Mouse (Mus musculus) ES-E14 (cell line): ENCODE data around the gene Stac. TPM values are rescaled to one million over a fixed set of nuclear protein-coding genes. Genes with fewer than 3 reads are reported as not detected.
A peak's percentile ranks its signal among the peaks of the same experiment; 100 is the strongest.

Experiments used
- DNase-seq: peaks from one replicate; pipeline ENCODE4 v3.0.0-alpha.2; 2013; ENCODE audit warnings: low read depth, low spot score
- H3K27ac ChIP-seq: 2 replicates; pipeline ENCODE4 v1.5.1; 2012; ENCODE audit warnings: low read depth, mild to moderate bottlenecking, low read length, moderate library complexity, mixed read lengths; ENCODE audit not compliant: poor library complexity, insufficient read depth, severe bottlenecking
- H3K36me3 ChIP-seq: 2 replicates; pipeline ENCODE4 v1.6.1; 2012; ENCODE audit warnings: mild to moderate bottlenecking, low read length, moderate library complexity, mixed read lengths; ENCODE audit not compliant: control insufficient read depth, poor library complexity, insufficient read depth, severe bottlenecking
- H3K4me1 ChIP-seq, 2 experiments: fragments of 150-350 bp in 1 of 2; sonication (generic) in 1 of 2; 2 replicates each; pipeline ENCODE4 v1.6.1; 2012; ENCODE audit warnings: low read length in 2 of 2, mild to moderate bottlenecking in 1 of 2, mixed read lengths in 1 of 2; ENCODE audit not compliant: control insufficient read depth in 2 of 2, insufficient read depth in 2 of 2, poor library complexity in 1 of 2
- H3K4me3 ChIP-seq, 2 experiments: fragments of 150-350 bp in 1 of 2; sonication (generic) in 1 of 2; 2 replicates each; pipeline ENCODE4 v1.5.1; 2012; ENCODE audit warnings: low read length in 2 of 2, low read depth in 1 of 2, mild to moderate bottlenecking in 1 of 2, mixed read lengths in 1 of 2; ENCODE audit not compliant: insufficient read depth in 1 of 2, poor library complexity in 1 of 2, severe bottlenecking in 1 of 2
- H3K9ac ChIP-seq: 2 replicates; pipeline ENCODE4 v1.6.1; 2012; ENCODE audit warnings: low read depth, mild to moderate bottlenecking, low read length, mixed read lengths; ENCODE audit not compliant: poor library complexity, insufficient read depth, severe bottlenecking
- H3K9me3 ChIP-seq: fragments of 150-350 bp; sonication (generic); 2 replicates; pipeline ENCODE4 v1.6.1; 2012; ENCODE audit warnings: low read depth, mild to moderate bottlenecking, low read length; ENCODE audit not compliant: control insufficient read depth, insufficient read depth
- CHD2 ChIP-seq: IDR thresholded peaks from 2 replicates; pipeline ENCODE4 v1.6.1; 2014; ENCODE audit warnings: mild to moderate bottlenecking, low read depth, low read length, inconsistent platforms
- HCFC1 ChIP-seq: IDR thresholded peaks from 2 replicates; pipeline ENCODE4 v1.6.1; 2012; ENCODE audit warnings: low read length, inconsistent platforms, borderline replicate concordance; ENCODE audit not compliant: insufficient read depth
- MAFK ChIP-seq: IDR thresholded peaks from 2 replicates; pipeline ENCODE4 v1.6.1; 2014; ENCODE audit warnings: mild to moderate bottlenecking, low read depth, low read length, inconsistent platforms; ENCODE audit not compliant: insufficient read depth
- ZC3H11A ChIP-seq: IDR thresholded peaks from 2 replicates; pipeline ENCODE4 v1.6.1; 2012; ENCODE audit warnings: low read depth, mild to moderate bottlenecking, inconsistent platforms, low read length, borderline replicate concordance
- ZNF384 ChIP-seq: IDR thresholded peaks from 2 replicates; pipeline ENCODE4 v1.6.1; 2012; ENCODE audit warnings: low read depth, low read length, inconsistent platforms
- in situ Hi-C, 2 experiments: fragments of 600-800 bp; cut with MboI; formaldehyde crosslinking; loops; one replicate each; pipeline ENCODE4 v1.15.1; 2025; ENCODE audit warnings: low sequenced_read_pairs in 2 of 2, inconsistent platforms in 1 of 2; ENCODE audit not compliant: unreplicated experiment in 2 of 2
- total RNA-seq: library from RNA; depleted of rRNA; stranded (reverse); fragments of 300-350 nt; gene quantifications from 2 replicates; pipeline ENCODE4 v1.2.3, GENCODE M21; 2012

Gene Stac
- total RNA-seq, 1 experiment, result 0.45 TPM

DNA sequence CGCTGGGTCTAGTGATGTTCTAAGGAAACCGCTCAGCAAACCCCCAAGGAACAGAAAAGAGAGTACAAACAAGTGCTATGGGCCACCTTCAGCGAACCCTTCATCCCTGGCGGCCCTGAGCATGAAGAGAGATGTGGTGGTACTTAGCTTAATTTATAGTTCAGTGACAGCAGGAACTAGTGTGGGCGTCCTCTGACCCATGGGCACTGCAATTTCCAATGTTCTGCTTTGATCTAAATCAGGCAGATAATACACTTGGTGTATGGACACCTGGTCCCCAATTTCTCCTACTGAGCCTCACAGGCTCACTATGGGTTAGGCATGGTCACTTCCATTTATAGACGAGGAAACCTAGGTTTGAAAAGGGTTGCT, 322 bp upstream of the Stac start:
- Histone ChIP-seq H3K4me3 (peak overlapping the region; percentile 56 to 80), H3K4me1 (no peaks in the 10 kb centered on the region; a peak in 1 of 4 replicates), H3K27ac (no peak overlapping the region), H3K9me3 (no peaks in the 10 kb centered on the region), H3K36me3 (no peaks in the 10 kb centered on the region), H3K9ac (peak overlapping the region; percentile 47; the same call in 1 of the 2 replicates)
- no peak for DNase-seq
- TF ChIP-seq ZNF384 (no peak), CHD2 (no peak), HCFC1 (no peak), ZC3H11A (no peak), MAFK (no peak)
- in situ Hi-C loops, result no loop called here

DNA sequence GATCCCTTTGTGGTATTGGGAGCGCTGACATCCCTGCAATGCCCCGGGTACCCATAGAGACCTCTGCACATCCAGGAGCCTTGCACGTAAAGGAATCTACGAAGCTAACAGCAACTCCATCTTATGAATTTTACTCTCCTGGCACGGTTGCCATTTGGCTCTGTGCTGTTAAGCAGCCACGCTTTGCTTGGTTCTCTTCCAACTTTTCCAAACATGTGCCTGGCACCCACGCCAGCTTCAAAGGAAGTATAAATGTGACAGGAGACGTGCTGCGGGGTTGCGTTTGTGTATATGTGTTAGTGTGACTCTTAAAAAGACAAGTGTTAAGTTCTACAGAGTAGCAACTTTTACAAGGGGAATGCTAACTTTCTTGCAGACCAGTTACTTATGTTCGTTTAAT, 1.0 kb downstream of the Stac start:
- Histone ChIP-seq H3K36me3 (no peaks in the 10 kb centered on the region), H3K27ac (no peak overlapping the region), H3K9ac (no peak overlapping the region), H3K4me1 (no peaks in the 10 kb centered on the region; a peak in 1 of 4 replicates), H3K4me3 (no peak overlapping the region), H3K9me3 (no peaks in the 10 kb centered on the region)
- DNase-seq, result no peak
- no peak for TF ChIP-seq ZNF384
- TF ChIP-seq MAFK, result no peak
- TF ChIP-seq ZC3H11A, result no peak
- TF ChIP-seq HCFC1, result no peak
- TF ChIP-seq CHD2, result no peak
- in situ Hi-C loops, result no loop called here

DNA sequence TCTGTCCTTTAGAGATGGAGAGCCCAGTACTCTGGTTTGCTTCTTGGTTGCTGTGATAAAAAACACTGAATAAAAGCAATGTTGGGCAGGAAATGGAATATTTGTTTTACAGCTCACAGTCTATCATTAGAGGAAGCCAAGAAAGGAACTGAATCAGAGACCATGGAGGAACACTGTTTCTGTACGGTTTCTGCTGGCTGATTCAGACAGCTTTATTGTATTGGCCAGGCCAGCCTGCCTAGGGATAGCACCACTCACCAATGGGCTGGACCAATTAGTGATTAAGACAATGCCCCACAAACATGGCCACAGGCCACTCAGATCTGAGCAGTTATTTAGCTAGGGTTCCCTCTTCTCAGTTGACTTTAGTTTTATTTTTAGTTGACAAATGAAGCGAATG, 6.0 kb downstream of the Stac start:
- no peaks in the 10 kb centered on the region for H3K36me3 ChIP-seq
- no peaks in the 10 kb centered on the region for H3K9me3 ChIP-seq
- no peak overlapping the region for H3K9ac ChIP-seq
- no peak for DNase-seq
- H3K4me1 ChIP-seq, result no peaks in the 10 kb centered on the region
- no peak overlapping the region for H3K4me3 ChIP-seq
- TF ChIP-seq ZC3H11A, result no peak
- no peak for TF ChIP-seq HCFC1
- no peak for TF ChIP-seq MAFK
- TF ChIP-seq ZNF384, result no peak
- no peak for TF ChIP-seq CHD2
- no peak overlapping the region for H3K27ac ChIP-seq
- in situ Hi-C loops, result no loop called here

DNA sequence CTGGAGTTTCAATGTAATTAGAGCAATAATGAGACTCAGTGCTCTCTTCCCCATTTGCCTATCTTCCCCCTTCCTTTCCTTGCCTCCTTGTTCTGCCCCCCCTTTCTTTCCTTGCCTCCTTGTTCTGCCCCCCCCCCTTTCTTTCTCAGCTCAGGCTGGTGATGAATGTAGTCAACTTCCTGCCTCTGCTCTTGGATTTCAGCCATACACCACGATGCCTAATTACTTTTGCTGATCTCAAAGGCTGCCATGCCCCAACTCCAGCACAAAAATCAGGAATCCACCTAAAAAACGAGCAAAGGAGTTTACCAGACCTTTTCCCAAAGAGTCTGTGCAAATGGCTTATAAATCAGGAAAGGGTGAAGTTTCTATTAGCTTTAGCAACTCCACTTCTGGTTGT, 10.6 kb downstream of the Stac start:
- Histone ChIP-seq H3K4me3 (no peak overlapping the region), H3K9ac (no peak overlapping the region), H3K4me1 (no peaks in the 10 kb centered on the region), H3K9me3 (no peaks in the 10 kb centered on the region), H3K36me3 (no peaks in the 10 kb centered on the region), H3K27ac (no peak overlapping the region)
- TF ChIP-seq ZNF384, result no peak
- no peak for TF ChIP-seq ZC3H11A
- TF ChIP-seq HCFC1, result no peak
- TF ChIP-seq CHD2, result no peak
- no peak for TF ChIP-seq MAFK
- DNase-seq, result no peak
- in situ Hi-C loops, result no loop called here

DNA sequence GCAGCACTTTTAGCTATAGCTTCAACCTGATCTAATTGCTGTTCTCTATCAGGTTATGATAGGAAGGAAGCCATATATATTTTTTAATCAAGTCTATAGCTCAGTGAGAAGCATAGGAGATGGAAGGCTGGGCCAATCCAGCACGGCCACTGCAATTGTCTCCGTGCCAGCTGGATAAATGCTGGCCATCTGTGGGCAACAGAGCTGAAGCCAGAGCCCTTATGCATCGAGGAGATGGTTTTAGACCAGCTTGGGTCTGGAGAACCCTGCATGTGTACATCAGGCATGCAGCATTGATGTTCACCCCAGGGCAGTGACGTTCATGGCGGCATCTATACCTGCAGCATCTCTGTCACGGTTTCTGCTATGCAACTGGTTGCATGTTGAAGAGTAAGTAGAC, 20.3 kb downstream of the Stac start:
- TF ChIP-seq CHD2, result no peak
- no peak for TF ChIP-seq ZC3H11A
- no peak for TF ChIP-seq HCFC1
- no peak for TF ChIP-seq MAFK
- no peak for TF ChIP-seq ZNF384
- no peak overlapping the region for H3K9ac ChIP-seq
- no peak overlapping the region for H3K4me3 ChIP-seq
- no peaks in the 10 kb centered on the region for H3K36me3 ChIP-seq
- no peaks in the 10 kb centered on the region for H3K9me3 ChIP-seq
- no peaks in the 10 kb centered on the region for H3K4me1 ChIP-seq
- in situ Hi-C loops, result no loop called here
- DNase-seq, result no peak
- H3K27ac ChIP-seq, result no peak overlapping the region
